8 mouse cellular contexts compared by ENCODE assay signal in genomic region chr11:97986738-97987465, GRCm38 (mm10). TPM values are rescaled to one million over a fixed set of nuclear protein-coding genes. Genes with fewer than 3 reads are reported as not detected.
DNase-seq lines count a peak whose midpoint lies in the region; ATAC-seq and TF ChIP-seq lines count a peak whose summit lies in the region.

No protein-coding gene starts in this region.

- H3K27ac ChIP-seq in kidney, embryonic 16.5 days (ENCODE audit: low read length): no peak overlapping the region
- peak overlapping the region; percentile 79 for H3K27ac ChIP-seq in bone marrow macrophage, adult 2 months (ENCODE audit: insufficient read depth, low read depth, low read length)
- no peak overlapping the region for H3K27ac ChIP-seq in hindbrain, embryonic 12.5 days
- H3K27ac ChIP-seq in midbrain, embryonic 13.5 days: no peak overlapping the region

- ATAC-seq in kidney, embryonic 16.5 days (ENCODE audit: low FRiP score, low TSS enrichment): no peak
- ATAC-seq in hindbrain, embryonic 12.5 days (ENCODE audit: low FRiP score): 0 out of 2 replicates have a peak, but pooled peaks have one; percentile 2
- 0 out of 2 replicates have a peak, but pooled peaks have one; percentile 1 for ATAC-seq in midbrain, embryonic 13.5 days

- 30% methylated on average over 11 of the region's 17 CpGs for WGBS in kidney, embryonic 16.5 days
- 36% methylated on average over 13 of the region's 17 CpGs for WGBS in hindbrain, embryonic 12.5 days
- WGBS in midbrain, embryonic 13.5 days: 25% methylated on average over 17 of the region's 17 CpGs

- no peak for TF ChIP-seq CTCF in bone marrow macrophage, adult 2 months (IDR thresholded peaks at IDR 0.05; ENCODE audit: low read depth, low read length)

- peak overlapping the region; percentile 86 for H3K4me3 ChIP-seq in kidney, embryonic 16.5 days (ENCODE audit: low read length)
- peak overlapping the region; percentile 97 for H3K4me3 ChIP-seq in bone marrow macrophage, adult 2 months (ENCODE audit: insufficient read depth, low read length)
- peak overlapping the region; percentile 70 for H3K4me3 ChIP-seq in hindbrain, embryonic 12.5 days
- H3K4me3 ChIP-seq in midbrain, embryonic 13.5 days (replicated peaks): peak overlapping the region; percentile 90

- H3K27me3 ChIP-seq in kidney, embryonic 16.5 days (ENCODE audit: insufficient read depth, low read length): peaks cover 19% of the 10 kb centered on the region
- H3K27me3 ChIP-seq in hindbrain, embryonic 12.5 days: peaks cover 42% of the 10 kb centered on the region
- H3K27me3 ChIP-seq in midbrain, embryonic 13.5 days: peaks cover 41% of the 10 kb centered on the region

- H3K4me1 ChIP-seq in kidney, embryonic 16.5 days (ENCODE audit: insufficient read depth, low read length): peaks cover 18% of the 10 kb centered on the region
- peaks cover 36% of the 10 kb centered on the region for H3K4me1 ChIP-seq in bone marrow macrophage, adult 2 months (ENCODE audit: control insufficient read depth, insufficient read depth, low read length)
- H3K4me1 ChIP-seq in hindbrain, embryonic 12.5 days: peaks cover 27% of the 10 kb centered on the region
- peaks cover 32% of the 10 kb centered on the region for H3K4me1 ChIP-seq in midbrain, embryonic 13.5 days (replicated peaks)

- H3K9me3 ChIP-seq in kidney, embryonic 16.5 days (ENCODE audit: low read length): no peaks in the 10 kb centered on the region
- no peaks in the 10 kb centered on the region for H3K9me3 ChIP-seq in hindbrain, embryonic 12.5 days (replicated peaks)
- no peaks in the 10 kb centered on the region for H3K9me3 ChIP-seq in midbrain, embryonic 13.5 days

- peak overlapping the region; percentile 56 for H3K9ac ChIP-seq in kidney, embryonic 16.5 days (replicated peaks; ENCODE audit: low read length)
- H3K9ac ChIP-seq in hindbrain, embryonic 12.5 days: no peak overlapping the region
- H3K9ac ChIP-seq in midbrain, embryonic 13.5 days (replicated peaks): no peak overlapping the region

- no peak for TF ChIP-seq POLR2A in bone marrow macrophage, adult 2 months (IDR thresholded peaks at IDR 0.05; ENCODE audit: borderline replicate concordance, low read depth, low read length)

- H3K36me3 ChIP-seq in kidney, embryonic 16.5 days (ENCODE audit: insufficient read depth, low read length): no peaks in the 10 kb centered on the region
- no peaks in the 10 kb centered on the region for H3K36me3 ChIP-seq in hindbrain, embryonic 12.5 days
- H3K36me3 ChIP-seq in midbrain, embryonic 13.5 days: no peaks in the 10 kb centered on the region

- H3K4me2 ChIP-seq in kidney, embryonic 16.5 days (replicated peaks; ENCODE audit: low read depth, low read length): peak overlapping the region; percentile 75
- peak overlapping the region; percentile 66 for H3K4me2 ChIP-seq in hindbrain, embryonic 12.5 days (replicated peaks)
- H3K4me2 ChIP-seq in midbrain, embryonic 13.5 days (replicated peaks): peak overlapping the region; percentile 85

- no peak for DNase-seq in kidney, postnatal 10 days
- DNase-seq in Muller cell, postnatal 12 days (ENCODE audit: inconsistent ontology term): no peak
- DNase-seq in c-Kit-positive CD71-positive TER-119-positive erythroid progenitor cells, embryonic 14.5 days (ENCODE audit: low spot score): no peak
- no peak for DNase-seq in right cerebral cortex, postnatal 4 days

RNA-seq across cellular contexts. Expression of gene Plxdc1, which starts 0.7 kb away (rescaled TPM):
- 1.8 and 2.3 TPM in 2 replicates for polyA plus RNA-seq in kidney, embryonic 16.5 days (2015; fragmentation: Nextera tagmentation; extraction: Ambion mirVana)
- polyA plus RNA-seq in bone marrow macrophage, adult 2 months (2012; ENCODE audit: insufficient read depth, insufficient read length, missing spikeins): 25.5 and 30.4 TPM in 2 replicates
- 0.13 and 0.26 TPM in 2 replicates for polyA plus RNA-seq in hindbrain, embryonic 12.5 days (2016; fragmentation: Nextera tagmentation; extraction: Ambion mirVana)
- polyA plus RNA-seq in midbrain, embryonic 13.5 days (2015; fragmentation: Nextera tagmentation; extraction: Ambion mirVana): 0.38 and 0.63 TPM in 2 replicates

RNA-seq across cellular contexts. Expression of gene Arl5c, which starts 9.1 kb away (rescaled TPM):
- polyA plus RNA-seq in kidney, embryonic 16.5 days (2015; fragmentation: Nextera tagmentation; extraction: Ambion mirVana): 7.3 and 7.4 TPM in 2 replicates
- polyA plus RNA-seq in bone marrow macrophage, adult 2 months (2012; ENCODE audit: insufficient read depth, insufficient read length, missing spikeins): 128 and 134 TPM in 2 replicates
- 5.7 and 7.0 TPM in 2 replicates for polyA plus RNA-seq in hindbrain, embryonic 12.5 days (2016; fragmentation: Nextera tagmentation; extraction: Ambion mirVana)
- polyA plus RNA-seq in midbrain, embryonic 13.5 days (2015; fragmentation: Nextera tagmentation; extraction: Ambion mirVana): 8.0 and 10.5 TPM in 2 replicates

RNA-seq across cellular contexts. Expression of gene Cacnb1, which starts 35.9 kb away (rescaled TPM):
- 12.8 TPM in 2 replicates for polyA plus RNA-seq in kidney, embryonic 16.5 days (2015; fragmentation: Nextera tagmentation; extraction: Ambion mirVana)
- 9.6 and 9.7 TPM in 2 replicates for polyA plus RNA-seq in bone marrow macrophage, adult 2 months (2012; ENCODE audit: insufficient read depth, insufficient read length, missing spikeins)
- polyA plus RNA-seq in hindbrain, embryonic 12.5 days (2016; fragmentation: Nextera tagmentation; extraction: Ambion mirVana): 39.6 and 43.5 TPM in 2 replicates
- 49.8 and 51.8 TPM in 2 replicates for polyA plus RNA-seq in midbrain, embryonic 13.5 days (2015; fragmentation: Nextera tagmentation; extraction: Ambion mirVana)

RNA-seq across cellular contexts. Expression of gene Rpl19, which starts 39.6 kb away (rescaled TPM):
- 950 and 1,086 TPM in 2 replicates for polyA plus RNA-seq in kidney, embryonic 16.5 days (2015; fragmentation: Nextera tagmentation; extraction: Ambion mirVana)
- 1,270 and 1,466 TPM in 2 replicates for polyA plus RNA-seq in bone marrow macrophage, adult 2 months (2012; ENCODE audit: insufficient read depth, insufficient read length, missing spikeins)
- 675 and 726 TPM in 2 replicates for polyA plus RNA-seq in hindbrain, embryonic 12.5 days (2016; fragmentation: Nextera tagmentation; extraction: Ambion mirVana)
- 699 and 710 TPM in 2 replicates for polyA plus RNA-seq in midbrain, embryonic 13.5 days (2015; fragmentation: Nextera tagmentation; extraction: Ambion mirVana)

Comparison
In these comparisons a context has a peak if more than half of its experiments do, and no peak if none do; other contexts are left out.
1. RNA of gene Arl5c, which starts 9.1 kb away (polyA plus RNA-seq): 128 to 134 TPM in bone marrow macrophage, adult 2 months; 8.0 to 10.5 TPM in midbrain, embryonic 13.5 days, 7.3 to 7.4 TPM in kidney, embryonic 16.5 days and 5.7 to 7.0 TPM in hindbrain, embryonic 12.5 days; every median in the first group is over 10 times any median in the second.
2. Peak in every context shown above with its lines, with median percentiles within 50 percentile points of each other: H3K4me2 ChIP-seq and H3K4me3 ChIP-seq.